Mouse (Mus musculus): ENCODE data around the gene Cfap36. TPM values are rescaled to one million over a fixed set of nuclear protein-coding genes. Genes with fewer than 3 reads are reported as not detected.

Gene Cfap36
- total RNA-seq (2021), result 100 to 1,000 TPM; 123 to 125 TPM
- long read RNA-seq, experiment 1, transcript Cfap36-201 (10 exons, 1,664 nt), result major isoform, 156 of 162 reads
- long read RNA-seq, experiment 1, partial matches to known transcripts, result 2 of 162 reads
- long read RNA-seq, experiment 1, other reads (novel, unspliced or antisense), result 4 of 162 reads
- long read RNA-seq, experiment 2, transcript Cfap36-201 (10 exons, 1,664 nt), result major isoform, 98 of 109 reads
- long read RNA-seq, experiment 2, partial matches to known transcripts, result 5 of 109 reads
- long read RNA-seq, experiment 2, other reads (novel, unspliced or antisense), result 5 of 109 reads

DNA sequence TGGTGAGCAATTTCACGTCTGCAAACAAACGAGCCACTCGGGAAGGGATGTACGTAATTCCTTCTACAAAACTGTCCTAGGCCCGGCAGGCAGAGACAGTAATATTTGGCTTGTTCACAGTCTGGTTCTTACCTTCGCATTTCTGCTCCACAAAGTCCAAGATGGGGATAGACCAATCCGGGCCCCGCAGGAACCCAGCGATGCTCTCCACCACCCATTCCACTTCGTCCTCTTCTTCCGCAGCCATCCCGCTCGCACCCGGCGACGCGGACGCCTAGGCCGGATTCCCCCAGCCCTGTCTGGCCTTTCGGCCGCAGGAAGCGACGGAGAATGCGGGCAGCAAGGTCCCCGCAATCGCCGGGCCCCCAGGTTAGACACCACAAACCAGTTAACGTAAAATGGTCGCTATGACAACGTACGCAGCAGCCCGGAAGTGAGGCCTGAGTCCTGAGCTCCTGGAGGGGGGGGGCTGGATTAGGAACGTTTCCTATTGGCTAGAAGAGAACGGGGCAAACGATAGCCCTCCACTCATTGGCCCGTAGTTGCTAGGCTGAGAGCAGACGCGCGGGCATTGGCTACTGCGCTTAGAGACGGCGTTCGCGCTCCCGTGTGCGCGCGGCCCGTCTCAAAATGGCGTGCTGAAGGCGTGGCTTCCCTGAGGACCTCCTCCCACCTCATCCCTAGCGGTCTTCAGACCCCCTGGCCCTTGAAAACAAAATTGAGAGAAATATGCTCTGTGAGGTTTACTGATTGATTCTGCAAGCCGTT lies at the start of gene Cfap36:
Gene Cfap36 (minus strand): TSS at position 527 of the 768 bp plus-strand sequence.
- peak; percentile 86 to 91 for DNase-seq (ENCODE audit: low spot score in 2 of 2)

GRCm38 (mm10) chr11:29287305-29287704 lies 40.1 kb upstream of the Cfap36 start:
- DNase-seq (ENCODE audit: low spot score in 2 of 2), result no peak

GRCm38 (mm10) chr11:29286040-29286439 lies 38.8 kb upstream of the Cfap36 start:
- DNase-seq (ENCODE audit: low spot score in 2 of 2), result no peak

DNA sequence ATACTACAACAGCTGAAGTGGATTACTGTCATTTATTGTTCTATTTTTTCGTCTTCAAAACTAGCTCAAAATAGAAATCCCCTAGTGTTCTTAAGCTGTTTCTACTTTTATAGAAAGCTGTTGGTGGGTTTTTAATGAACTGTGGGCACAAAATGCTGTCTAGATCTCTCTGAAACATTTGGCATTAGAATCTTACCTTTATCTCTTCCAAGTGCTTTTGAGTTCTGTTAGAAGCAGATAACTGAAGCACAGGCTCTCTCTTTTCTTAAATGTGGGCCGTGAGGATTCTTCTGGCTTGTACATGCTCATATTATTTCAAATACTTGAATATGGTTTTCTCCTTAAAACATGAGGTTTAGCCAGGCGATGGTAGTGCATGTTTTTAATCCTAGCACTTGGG lies 27.5 kb upstream of the Cfap36 start:
- no peak for DNase-seq (ENCODE audit: low spot score in 2 of 2)

DNA sequence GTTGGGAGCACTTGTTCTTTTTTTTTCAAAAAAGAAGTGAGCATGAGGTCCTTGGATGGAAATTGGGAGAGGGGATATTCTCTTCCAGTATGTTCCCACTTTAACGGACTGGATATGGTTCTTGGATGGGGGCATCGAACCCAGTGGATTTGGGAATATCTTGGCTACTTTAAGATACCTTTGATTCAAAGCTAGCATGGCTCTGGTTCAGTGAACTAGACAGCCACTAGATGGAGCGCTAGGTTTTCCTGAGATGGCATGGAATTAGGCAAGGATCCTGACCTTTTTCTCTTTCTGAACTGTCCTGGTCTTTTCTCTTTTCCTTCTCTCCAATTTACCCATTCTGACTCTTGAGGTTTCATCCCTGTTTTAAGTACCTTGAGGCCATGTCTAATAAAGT lies 20.6 kb upstream of the Cfap36 start:
- peak; percentile 60 to 61 for DNase-seq (ENCODE audit: low spot score in 2 of 2)

DNA sequence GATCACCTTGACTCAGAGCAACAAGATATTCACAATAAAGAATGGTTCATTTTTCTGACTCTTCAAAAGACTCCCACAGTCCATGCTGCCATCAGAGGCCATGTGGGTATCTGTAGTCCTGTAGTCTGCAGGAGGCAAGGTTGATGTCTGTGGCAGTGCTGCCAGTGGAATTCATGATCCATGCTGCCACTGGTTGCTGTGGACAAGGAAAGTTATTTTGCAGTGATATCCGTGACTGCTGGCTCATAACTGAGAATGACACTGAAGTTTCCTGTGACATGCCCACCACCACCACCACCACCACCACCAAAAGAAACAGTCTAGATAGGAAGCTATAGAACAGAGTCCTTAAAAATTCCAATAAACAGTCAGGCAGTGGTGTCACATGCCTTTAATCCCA lies 7.4 kb upstream of the Cfap36 start:
- DNase-seq (ENCODE audit: low spot score in 2 of 2), result no peak

DNA sequence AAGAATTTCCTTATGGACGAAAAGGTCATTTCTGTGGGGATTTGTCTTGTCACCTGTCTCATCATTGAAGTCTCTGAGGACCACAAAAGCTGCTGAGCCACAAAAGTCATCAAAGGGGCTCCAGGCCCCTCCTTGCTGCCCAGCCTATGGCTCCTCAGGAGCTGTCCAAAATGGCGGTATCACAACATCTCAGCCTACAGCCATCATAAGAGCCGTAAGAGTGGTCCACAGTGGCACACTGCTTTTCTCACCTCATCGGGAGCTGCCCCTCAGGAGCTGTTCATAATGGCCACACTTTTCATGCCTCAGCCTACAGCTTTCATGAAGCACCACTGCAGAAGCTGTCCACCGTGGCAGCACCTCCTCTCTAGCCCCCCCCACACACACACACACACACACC lies 1.2 kb upstream of the Cfap36 start:
- no peak for DNase-seq (ENCODE audit: low spot score in 2 of 2)

DNA sequence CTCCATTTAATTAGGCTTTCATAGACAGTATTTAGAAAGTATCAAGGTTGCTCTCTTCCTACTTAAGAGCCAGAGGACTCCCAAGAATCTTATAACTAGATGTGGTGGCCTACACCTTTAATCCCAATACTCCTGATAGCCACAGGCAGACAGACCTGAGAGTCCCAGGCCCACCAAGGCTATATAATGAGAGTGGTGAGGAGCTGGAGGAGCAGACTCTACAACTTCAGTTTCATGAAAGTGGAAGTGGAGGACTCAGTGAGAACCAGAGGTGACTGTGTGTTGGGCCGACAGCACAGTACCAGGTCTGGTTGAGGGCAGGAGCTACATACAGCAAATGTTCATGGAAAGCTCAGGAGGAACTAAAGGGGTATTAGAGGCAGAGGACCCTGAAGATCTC lies 516 bp upstream of the Cfap36 start:
- DNase-seq (ENCODE audit: low spot score in 2 of 2), result no peak

DNA sequence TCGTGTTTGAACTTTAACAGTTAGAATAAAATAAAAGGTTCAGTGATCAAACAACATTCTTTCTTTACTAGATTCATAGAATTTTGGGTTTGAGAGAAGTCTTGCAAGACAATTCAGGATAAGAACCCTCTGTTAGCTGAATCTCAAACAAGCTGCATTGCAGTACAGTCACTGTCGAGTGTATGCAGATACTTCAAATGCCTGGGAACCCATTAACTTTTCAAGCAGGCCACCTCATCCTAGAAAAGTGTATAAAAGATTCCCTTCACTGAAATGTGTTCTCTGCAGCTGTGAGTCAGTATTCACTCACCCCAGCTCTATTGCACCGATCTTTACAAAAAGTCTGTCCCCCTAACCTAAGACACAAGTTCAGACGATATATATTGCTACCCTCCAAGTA lies 1.2 kb downstream of the Cfap36 start:
- no peak for DNase-seq (ENCODE audit: low spot score in 2 of 2)

GRCm38 (mm10) chr11:29241961-29242360 lies 5.2 kb downstream of the Cfap36 start:
- no peak for DNase-seq (ENCODE audit: low spot score in 2 of 2)

DNA sequence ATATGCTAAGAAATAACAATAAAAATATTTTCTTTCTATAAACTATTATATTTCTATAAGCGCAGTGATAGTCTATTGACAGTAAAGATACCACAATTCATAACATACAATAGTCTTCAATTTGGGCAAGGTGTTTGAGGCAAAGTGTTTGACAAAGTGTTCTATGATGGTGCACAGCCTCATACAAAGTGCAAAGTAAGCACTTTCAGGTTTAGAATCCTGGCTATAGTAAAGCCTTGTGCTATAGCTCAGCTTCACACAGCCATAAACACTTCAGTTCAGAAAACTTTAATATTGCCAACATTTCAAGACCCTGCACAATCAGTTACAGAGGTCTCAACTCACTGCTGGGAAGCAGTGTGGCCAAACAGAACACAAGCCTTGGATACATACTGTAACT lies 7.9 kb downstream of the Cfap36 start:
- DNase-seq (ENCODE audit: low spot score in 2 of 2), result no peak

DNA sequence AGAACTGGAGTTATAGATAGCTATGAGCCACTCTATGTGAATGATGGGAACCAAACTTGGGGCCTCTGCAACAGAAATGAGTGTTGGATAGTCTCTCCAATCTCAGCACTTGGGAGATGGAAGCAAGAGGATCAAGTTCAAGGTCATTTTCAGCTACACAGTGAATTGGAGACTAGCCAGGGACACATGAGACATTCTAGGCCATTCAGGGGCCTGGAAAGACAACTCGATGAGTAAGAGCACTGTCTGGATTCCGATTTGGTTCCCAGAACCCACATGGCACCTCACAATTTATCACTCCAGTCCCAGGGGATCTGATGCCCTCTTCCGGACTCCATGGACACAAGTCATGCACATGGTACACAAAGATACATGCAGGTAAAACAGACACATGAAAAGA lies 8.7 kb downstream of the Cfap36 start:
- no peak for DNase-seq (ENCODE audit: low spot score in 2 of 2)

DNA sequence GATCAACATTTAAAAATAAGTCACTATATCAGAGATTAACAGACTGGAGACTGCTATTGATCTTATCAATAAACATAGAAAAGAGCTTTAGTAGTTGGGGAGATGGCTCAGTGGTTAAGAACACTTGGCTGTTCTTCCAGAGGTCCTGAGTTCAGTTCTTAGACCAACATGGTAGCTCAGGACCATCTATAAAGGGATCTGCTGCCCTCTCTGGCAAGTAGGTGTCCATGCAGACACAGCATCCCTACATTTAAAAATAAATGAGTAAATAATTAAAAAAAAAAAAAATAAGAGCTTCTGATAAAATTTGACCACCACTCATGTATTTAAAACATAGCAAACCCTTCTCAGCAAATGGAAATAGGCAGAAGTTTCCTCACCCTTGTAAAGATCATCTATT lies 9.2 kb downstream of the Cfap36 start:
- no peak for DNase-seq (ENCODE audit: low spot score in 2 of 2)

GRCm38 (mm10) chr11:29237364-29237763 lies 9.8 kb downstream of the Cfap36 start:
- DNase-seq (ENCODE audit: low spot score in 2 of 2), result no peak

GRCm38 (mm10) chr11:29233569-29233968 lies 13.6 kb downstream of the Cfap36 start:
- DNase-seq (ENCODE audit: low spot score in 2 of 2), result no peak

DNA sequence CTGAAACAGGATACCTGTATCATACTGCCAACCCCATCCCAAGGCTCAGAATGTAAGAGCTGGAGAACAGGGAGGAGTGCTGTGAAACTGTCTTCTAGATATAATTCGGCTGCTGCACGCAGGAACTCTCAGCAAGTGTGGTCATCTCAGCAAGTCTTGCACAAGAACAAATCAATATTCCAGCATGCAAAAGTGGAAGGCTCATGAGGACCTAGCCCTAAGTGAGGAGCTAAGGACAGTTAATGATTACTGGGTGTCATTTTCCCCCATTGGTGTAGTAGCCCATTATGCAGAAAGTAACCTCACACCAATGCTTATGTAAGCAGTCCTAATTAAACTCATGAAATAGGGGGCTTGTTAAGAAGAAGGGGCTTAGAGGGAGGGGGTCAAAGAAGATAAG lies 18.3 kb downstream of the Cfap36 start:
- no peak for DNase-seq (ENCODE audit: low spot score in 2 of 2)

- DNase-seq (ENCODE audit: low spot score in 2 of 2), result no peak
Observed at GRCm38 (mm10) chr11:29224754-29225153, 22.5 kb downstream of the Cfap36 start.

DNA sequence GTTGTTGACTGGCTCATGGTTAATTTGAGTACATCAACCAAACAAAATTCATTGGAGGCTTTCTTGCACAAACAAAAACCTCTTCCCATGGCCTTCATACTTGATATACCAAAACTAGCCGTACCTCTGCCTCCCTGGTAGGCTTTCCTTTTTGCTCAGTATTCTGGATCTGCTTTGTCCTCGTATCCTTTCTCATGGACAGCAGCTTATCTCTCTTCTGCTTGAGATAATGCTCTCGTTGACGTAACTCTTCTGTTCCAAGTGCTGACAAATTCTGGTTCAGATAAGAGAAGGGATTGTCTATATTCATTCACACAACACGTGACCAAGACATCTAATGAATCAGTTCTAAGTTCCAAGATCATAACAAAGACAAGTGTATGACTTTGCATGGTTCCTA lies 24.9 kb downstream of the Cfap36 start:
- no peak for DNase-seq (ENCODE audit: low spot score in 2 of 2)

DNA sequence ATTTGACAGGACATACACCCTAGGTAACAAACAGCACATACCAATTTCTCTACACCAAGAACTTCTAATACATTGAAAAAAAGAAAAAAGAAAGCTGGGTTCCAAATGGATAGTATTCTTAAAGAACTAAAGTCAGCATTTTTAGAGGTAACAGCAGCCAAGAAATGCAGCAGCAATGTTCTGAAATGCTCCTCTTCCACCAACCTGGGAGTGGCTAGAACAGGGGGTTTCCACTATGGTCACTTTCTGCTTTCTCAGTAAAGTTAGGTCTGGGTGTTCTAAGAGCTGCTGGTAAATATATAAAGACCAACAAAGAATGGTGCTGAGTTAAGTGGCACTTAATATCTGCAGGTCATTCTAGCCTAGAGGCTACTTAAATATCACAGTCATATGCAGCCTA lies 28.2 kb downstream of the Cfap36 start:
- no peak for DNase-seq (ENCODE audit: low spot score in 2 of 2)

DNA sequence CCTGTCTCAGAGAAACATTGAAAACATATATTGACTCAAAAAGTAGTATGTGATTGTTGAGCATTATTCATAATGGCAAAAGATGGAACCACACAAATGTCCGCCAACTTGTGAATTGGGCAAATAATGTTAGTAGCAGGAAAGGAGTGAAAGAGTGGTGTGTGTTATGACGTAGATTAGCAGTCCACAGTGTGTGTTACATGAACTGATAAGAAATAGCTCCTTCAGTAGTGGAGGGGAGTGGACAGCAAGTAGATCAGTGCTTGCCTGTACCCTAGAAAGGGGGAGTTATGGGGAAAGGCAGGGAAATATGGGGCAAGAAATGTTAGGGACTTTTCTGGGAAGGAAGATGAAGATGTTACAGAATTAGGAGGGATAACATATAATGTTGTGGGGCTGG lies 31.0 kb downstream of the Cfap36 start:
- DNase-seq (ENCODE audit: low spot score in 2 of 2), result no peak

GRCm38 (mm10) chr11:29209774-29210173 lies 37.4 kb downstream of the Cfap36 start:
- DNase-seq (ENCODE audit: low spot score in 2 of 2), result no peak

DNA sequence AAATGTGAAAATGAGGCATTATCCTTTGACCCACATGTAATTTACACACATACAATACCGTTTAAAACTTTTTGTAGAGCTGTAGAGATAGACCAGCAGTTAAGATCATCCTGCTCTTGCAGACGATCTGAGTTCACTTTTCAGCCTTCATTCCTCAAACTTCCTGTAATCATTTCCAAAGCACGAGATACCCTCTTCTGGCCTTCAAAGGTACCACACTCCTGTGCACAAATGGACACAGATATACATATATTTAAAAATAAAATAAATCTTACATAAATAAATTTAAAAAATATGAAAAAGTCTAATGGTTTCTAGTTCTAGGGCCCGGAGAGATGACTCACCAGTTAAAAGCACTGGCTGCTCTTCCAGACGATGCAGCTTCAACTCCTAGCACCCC lies 43.6 kb downstream of the Cfap36 start:
- no peak for DNase-seq (ENCODE audit: low spot score in 2 of 2)

- DNase-seq (ENCODE audit: low spot score in 2 of 2), result no peak
Observed at GRCm38 (mm10) chr11:29188981-29189380, 58.2 kb downstream of the Cfap36 start.

Data from left cerebral cortex, adult 18-20 months (tissue).